Mouse (Mus musculus) embryo, embryonic 10.5 days (tissue): ENCODE results near the gene Cyp26c1.
A peak's percentile ranks its signal among the peaks of the same experiment; 100 is the strongest.

Source experiments
- DNase-seq: peaks from one replicate; pipeline ENCODE4 v3.0.0-alpha.2; 2015; ENCODE audit warnings: low spot score

Gene Cyp26c1

GRCm38 (mm10) chr19:37685281-37685680 lies at the start of gene Cyp26c1:
Cyp26c1 (plus strand) TSS chr19:37685581.
- DNase-seq: peak; percentile 28

GRCm38 (mm10) chr19:37647994-37648393 lies 37.4 kb upstream of the Cyp26c1 start:
- DNase-seq: peak; percentile 68

- no peak for DNase-seq
These were observed 34.9 kb upstream of the Cyp26c1 start for GRCm38 (mm10) chr19:37650526-37650925.

- DNase-seq: peak; percentile 19
These were observed 31.4 kb upstream of the Cyp26c1 start for GRCm38 (mm10) chr19:37654012-37654411.

DNA sequence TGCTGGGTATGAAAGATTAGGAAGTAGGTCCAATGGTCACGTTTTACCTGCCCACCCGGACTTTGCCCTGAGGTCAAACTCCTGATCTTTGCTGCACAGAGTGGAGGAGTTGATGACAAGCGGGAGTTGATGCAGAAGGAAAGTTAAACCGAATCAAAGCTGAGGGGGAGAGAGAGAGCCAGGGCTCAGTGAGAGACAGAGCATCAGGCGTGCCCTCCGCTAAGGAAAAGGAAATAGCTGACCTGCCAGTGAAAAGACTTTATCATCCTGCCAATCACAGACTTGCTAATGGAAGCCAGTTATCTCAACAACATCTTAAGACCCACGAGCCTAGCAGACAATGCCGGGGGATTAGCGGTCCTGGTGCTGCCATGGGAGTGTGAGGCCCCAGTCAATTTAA lies 28.9 kb upstream of the Cyp26c1 start:
- peak; percentile 69 for DNase-seq

DNA sequence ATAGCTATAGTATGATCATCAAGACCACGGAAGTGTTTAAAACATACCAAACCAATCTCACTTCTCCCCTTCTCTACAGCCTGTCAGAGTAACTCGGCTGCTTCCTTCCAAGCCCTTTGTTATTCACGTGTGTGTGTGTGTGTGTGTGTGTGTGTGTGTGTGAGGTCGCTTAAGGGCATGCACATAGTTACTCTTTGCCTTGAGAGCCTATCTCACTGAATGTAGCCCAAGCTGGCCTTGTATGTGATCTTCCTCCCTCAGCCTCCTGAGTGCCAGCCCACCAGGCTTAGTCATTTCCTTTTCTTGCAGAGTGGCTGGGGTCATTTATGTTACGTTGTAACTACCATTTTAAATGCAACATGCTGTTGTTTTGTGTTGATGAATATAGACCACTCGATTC lies 20.1 kb upstream of the Cyp26c1 start:
- DNase-seq: no peak

GRCm38 (mm10) chr19:37667855-37668594 lies 17.4 kb upstream of the Cyp26c1 start:
- no peak for DNase-seq

DNA sequence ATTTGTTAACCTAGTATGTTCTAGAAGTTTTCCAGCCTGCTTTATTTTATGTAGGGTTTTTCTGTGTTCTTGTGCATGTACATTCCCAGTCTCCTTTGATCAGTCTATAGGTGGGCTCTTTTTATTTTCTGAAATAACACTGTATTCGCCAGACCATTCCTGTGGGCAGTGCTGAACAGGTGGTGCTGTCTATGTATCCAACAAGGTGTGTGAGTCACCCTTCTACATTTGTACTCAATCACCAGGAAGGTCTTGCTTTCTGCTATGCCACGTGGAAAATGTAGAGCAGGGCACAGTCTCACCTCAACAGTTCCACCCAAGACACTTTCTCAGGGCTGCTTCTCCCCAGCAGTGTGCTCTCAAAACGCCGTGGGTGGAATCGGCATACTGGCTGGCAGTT lies 16.7 kb upstream of the Cyp26c1 start:
- no peak for DNase-seq

DNA sequence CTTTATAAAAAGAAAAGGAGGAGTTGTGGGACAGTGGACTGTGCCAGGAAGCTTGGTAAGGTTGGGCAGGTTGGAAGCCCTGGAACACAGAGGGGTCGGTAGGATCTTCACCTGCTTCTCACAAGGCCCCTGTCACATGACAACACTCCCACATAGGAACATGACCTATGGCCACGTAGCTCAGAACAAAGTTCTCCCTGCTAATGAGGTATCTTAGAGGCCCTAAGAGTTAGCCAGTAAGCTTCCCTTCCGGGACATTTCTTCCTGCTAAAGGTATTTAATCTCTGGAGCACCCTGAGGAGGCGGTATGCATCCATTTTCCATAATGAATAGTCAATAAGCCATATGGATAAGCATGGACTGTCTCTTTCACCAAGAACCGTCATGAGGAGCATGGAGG lies 15.9 kb upstream of the Cyp26c1 start:
- no peak for DNase-seq

DNA sequence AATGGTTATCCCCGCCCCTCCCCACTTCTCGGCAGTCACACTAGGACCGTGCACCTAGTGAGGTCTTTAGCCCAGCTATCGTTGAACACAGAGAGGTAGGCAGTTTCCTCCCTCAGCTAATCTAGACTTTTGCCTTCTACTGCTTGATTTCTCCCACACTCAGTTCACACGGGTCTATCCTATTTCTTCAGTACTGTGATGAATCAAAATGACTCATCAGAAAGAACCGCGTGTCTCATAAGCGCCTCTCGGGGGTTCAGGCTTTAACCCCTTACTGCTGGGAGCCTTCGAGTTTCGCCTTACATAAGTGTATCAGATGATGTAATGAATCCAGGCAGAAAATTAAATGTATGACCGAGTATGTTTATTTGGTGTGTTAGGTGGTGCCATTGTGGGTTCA lies 12.0 kb upstream of the Cyp26c1 start:
- DNase-seq: no peak

DNA sequence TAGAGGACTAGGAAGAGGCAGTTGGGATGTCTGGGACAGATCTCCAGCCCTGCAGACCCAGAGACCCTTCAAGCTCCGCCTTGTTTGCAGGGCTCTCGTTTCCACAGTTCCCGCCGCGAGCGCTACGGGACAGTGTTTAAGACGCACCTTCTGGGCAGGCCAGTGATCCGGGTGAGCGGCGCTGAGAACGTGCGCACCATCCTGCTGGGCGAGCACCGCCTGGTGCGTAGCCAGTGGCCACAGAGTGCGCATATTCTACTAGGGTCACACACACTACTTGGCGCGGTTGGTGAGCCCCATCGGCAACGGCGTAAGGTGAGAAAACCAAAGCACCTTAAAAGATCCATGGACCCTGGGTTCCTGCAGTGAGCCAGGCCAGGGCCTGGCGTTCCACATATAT lies 966 bp downstream of the Cyp26c1 start:
- peak; percentile 23 for DNase-seq

- DNase-seq: peak; percentile 70
These were observed 1.8 kb downstream of the Cyp26c1 start for GRCm38 (mm10) chr19:37686941-37687850.

DNA sequence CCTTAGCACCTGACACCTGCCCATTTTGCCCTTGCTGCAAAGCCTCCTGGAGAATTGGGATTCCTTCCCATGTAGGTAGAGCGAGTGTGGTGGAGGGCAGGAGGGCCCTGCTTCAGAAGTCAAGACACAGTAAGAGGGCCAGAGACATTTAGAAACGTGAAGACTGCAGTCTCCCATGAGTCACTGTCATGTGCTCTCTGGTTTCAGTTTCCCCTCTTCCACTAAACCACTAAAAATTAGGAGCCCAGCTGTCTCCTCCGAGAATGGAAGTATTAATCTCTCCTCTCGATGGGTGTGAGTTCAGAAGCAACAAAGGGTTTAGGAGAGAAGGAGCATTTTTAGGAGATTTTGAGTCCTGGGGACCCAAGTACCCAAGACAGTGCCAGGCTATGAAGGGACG lies 4.1 kb downstream of the Cyp26c1 start:
- DNase-seq: no peak

DNA sequence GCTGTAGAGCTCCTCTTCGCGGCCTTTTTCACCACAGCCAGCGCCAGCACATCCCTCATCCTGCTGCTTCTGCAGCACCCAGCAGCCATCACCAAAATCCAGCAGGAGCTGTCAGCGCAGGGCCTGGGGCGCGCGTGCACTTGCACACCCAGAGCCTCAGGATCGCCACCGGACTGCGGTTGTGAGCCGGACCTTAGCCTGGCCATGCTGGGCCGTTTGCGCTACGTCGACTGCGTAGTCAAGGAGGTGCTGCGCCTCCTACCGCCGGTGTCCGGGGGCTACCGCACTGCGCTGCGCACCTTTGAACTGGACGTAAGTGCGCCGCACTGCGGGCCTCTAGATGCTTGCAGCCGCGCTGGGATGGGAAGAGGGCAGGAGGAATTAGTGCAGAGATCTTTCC lies 5.3 kb downstream of the Cyp26c1 start:
- peak; percentile 79 for DNase-seq

GRCm38 (mm10) chr19:37692879-37693278 lies 7.5 kb downstream of the Cyp26c1 start:
- peak; percentile 68 for DNase-seq

DNA sequence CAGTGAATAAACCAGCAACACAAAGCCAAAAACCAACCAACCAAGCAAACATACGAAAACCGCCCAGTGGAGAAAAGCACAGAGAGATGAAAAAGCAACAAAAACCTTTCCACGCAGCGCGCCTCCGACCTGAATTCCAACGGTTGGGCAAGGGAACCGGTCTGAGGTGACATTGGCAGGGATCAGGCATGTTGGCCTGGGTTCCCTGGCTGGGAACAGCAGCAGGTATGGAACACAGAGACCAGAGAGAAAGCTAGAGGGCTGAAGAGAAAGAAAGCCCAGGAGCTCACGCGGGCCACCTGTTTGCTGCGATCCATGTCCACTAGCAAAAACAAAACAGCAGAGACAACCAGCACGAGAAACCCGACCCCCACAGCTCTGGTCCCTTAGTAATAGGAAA lies 9.8 kb downstream of the Cyp26c1 start:
- no peak for DNase-seq

GRCm38 (mm10) chr19:37695762-37696602 lies 10.6 kb downstream of the Cyp26c1 start:
- peak; percentile 68 for DNase-seq

- peak; percentile 45 for DNase-seq
These were observed 11.4 kb downstream of the Cyp26c1 start for GRCm38 (mm10) chr19:37696603-37697334.

DNA sequence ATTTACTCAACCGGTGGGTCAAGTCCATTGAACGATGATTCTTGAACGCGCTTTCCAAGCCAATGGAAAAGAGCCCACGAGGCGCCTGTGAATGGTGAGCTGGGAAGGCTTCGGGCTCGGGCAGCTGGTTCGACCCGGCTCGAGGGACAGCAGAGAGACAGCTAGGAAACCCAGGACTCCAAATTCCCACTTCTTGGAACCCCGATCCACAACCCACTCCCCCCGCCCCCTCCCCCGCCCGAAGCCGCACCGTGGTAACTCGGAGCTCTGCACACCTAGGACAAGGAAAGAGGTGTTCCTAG lies 11.9 kb downstream of the Cyp26c1 start:
- DNase-seq: no peak

- DNase-seq: peak; percentile 60
These were observed 12.4 kb downstream of the Cyp26c1 start, which contains the start of gene Cyp26a1 for GRCm38 (mm10) chr19:37697651-37698272. Cyp26a1 (plus strand) TSS chr19:37697798.
